Mouse (Mus musculus): ENCODE data around the gene Egln1.

- TF ChIP-seq CTCF (IDR thresholded peaks at IDR 0.05; ENCODE audit: extremely low read depth, insufficient read depth, low read length) = no peak
- no peak for TF ChIP-seq POLR2A (IDR thresholded peaks at IDR 0.05; ENCODE audit: extremely low read depth, insufficient read depth, low read length)
Measured at GRCm38 (mm10) chr8:124872690-124873089, 76.4 kb downstream of the Egln1 start.

All from cortical plate, adult 2 months (tissue).